Mouse (Mus musculus): ENCODE measurements around the gene Acot7. TPM values are rescaled to one million over a fixed set of nuclear protein-coding genes. Genes with fewer than 3 reads are reported as not detected.

The Acot7 gene
- total RNA-seq, 2 experiments from 2014 or later: 3.9 to 30.2 TPM

DNA sequence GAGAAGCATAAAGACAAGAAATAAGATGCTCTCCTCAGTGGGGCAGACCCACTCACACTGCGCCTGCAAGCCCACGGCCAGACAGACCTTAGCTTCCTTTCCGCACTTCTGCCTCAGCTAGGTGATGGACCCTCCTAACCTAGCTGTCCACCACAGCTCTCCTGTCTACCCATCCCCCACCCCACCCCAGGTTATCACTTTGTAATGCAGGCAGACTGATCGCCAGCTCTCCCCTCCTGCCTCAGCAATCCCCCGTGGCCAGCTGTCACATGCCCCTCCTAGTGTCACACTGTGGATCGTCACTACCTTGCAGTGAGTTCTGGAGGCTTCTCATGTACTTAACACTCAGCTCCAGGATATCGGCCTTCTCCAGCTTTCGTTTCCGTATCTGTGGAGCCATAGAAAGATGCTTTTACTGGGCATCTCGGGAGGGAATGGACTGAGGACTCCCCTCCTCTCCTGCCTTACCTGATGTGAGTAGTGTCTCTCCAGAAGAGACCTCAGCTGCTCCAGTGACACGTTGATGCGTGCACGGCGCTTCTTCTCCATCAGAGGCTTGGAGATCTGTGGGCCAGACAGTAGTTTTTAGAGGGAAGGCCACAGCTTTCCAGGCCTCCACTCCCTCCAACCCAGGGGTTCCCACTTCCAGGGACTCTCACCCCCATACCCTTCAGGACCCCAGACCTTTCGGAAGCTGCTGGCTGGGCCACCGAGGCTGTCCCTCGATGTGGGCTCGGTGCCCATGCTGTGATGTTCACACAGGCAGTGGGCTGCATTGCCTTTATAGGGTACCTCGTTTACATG is 109.6 kb downstream of the Acot7 start:
- no peak for ATAC-seq (replicated peaks; ENCODE audit: low FRiP score, poor library complexity, severe bottlenecking)

DNA sequence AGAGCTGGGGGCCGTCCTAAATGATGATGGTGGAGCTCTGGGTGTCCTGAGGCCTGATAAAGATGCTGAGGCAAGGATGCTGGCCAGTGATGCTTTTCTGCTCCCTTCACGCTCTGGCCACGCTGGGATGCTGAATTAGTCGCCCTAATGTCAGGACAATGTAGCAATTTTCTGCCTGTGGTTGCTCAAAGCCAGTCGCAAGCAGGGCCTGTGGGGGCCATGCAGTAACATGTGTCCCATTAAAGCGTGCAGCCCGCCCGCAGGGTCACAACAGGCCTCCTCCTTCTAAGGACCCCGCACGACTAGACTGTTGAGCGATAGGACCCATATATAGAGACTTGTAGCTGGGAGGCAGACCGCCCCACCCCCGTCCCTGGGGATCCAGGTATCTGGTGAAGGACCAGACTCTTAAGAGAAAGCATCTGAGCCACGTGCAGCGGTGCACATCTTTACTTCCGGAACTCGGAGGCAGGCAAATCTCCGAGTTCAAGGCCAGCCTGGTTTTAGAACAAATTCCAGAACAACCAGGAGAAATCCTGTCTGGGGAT is 110.5 kb downstream of the Acot7 start:
- no peak for ATAC-seq (replicated peaks; ENCODE audit: low FRiP score, poor library complexity, severe bottlenecking)

DNA sequence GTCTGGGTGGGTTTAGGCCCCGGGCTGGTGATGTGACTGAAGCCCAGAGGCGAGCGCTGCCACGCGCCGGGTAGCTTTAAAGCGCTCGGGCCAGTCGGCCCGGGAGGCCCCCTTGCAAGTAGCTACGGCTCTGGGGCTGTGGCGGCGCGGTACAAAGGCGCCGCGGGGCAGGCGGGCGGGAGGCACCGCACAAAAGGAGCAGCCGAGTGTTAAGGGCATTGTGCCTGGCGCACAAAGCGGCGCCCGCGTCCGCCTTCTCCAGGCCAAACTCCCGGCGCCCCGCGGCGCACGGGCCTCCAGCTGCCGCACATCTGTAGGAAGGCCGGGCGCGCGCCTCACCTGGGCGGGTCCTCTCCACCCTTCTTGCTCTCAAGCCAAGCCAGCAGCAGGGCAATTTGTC is 112.5 kb downstream of the Acot7 start:
- no peak for ATAC-seq (replicated peaks; ENCODE audit: low FRiP score, poor library complexity, severe bottlenecking)

GRCm38 (mm10) chr4:152290991-152291390 is 113.1 kb downstream of the Acot7 start:
- ATAC-seq (replicated peaks; ENCODE audit: low FRiP score, poor library complexity, severe bottlenecking): no peak

GRCm38 (mm10) chr4:152291562-152291961 is 113.6 kb downstream of the Acot7 start, which contains the start of gene Hes3:
Hes3 (minus strand) TSS chr4:152291662.
- no peak for ATAC-seq (replicated peaks; ENCODE audit: low FRiP score, poor library complexity, severe bottlenecking)

GRCm38 (mm10) chr4:152292102-152292765 is 114.3 kb downstream of the Acot7 start:
- no peak for ATAC-seq (replicated peaks; ENCODE audit: low FRiP score, poor library complexity, severe bottlenecking)

DNA sequence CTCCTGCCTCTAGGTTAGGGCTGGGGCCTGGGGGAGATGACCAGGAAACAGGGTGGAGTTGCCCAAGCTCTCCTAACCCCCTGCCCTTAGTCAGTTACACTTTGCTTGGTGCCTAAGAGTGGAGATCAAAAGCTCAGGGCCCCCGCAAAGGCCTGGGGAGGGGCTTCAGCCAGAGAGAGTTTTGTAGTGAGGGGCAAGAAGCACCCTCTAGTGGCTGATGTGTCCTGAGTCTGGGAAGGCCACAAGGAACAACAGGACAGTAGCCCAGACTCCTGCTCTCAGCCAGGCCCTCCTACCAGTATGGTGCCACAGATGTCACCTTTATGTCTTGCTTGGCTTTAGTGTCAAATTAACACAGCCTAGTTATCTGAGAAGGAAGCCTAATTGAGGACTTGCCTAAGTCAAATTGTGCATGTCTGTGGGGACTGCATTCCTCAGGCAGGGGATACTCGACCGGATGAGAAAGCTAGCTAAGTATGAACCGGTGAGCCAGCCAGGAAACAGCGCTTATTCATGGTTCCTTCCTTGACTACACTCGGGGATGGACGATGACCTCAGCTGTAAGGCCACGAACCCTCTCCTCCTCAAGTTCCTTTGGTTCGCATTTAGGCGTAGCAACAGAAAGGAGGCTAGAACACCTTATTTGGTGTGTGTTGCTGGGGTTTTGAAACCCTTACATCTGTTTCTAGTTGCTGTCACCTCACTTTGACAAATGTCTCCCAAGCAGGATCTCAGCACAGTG is 116.4 kb downstream of the Acot7 start:
- no peak for ATAC-seq (replicated peaks; ENCODE audit: low FRiP score, poor library complexity, severe bottlenecking)

GRCm38 (mm10) chr4:152295916-152296315 is 118.0 kb downstream of the Acot7 start:
- ATAC-seq (replicated peaks; ENCODE audit: low FRiP score, poor library complexity, severe bottlenecking): no peak

DNA sequence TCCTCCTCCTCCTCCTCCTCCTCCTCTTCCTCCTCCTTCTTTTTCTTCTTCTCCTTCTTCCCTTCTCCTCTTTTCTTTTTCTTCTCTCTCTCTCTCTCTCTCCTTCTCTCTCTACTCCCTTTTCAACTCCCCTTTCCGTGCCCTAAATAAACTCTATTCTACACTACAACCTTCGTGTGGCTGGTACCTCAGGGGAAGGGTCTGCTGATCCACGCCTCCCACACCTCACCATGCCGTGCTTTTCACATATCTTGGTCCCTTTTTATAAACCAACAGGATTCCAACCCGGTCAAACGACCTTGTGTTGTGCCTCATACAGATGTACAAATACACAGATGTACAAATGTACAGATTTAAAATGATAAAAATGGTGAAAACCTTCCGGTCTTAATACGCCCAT is 118.4 kb downstream of the Acot7 start:
- no peak for ATAC-seq (replicated peaks; ENCODE audit: low FRiP score, poor library complexity, severe bottlenecking)

DNA sequence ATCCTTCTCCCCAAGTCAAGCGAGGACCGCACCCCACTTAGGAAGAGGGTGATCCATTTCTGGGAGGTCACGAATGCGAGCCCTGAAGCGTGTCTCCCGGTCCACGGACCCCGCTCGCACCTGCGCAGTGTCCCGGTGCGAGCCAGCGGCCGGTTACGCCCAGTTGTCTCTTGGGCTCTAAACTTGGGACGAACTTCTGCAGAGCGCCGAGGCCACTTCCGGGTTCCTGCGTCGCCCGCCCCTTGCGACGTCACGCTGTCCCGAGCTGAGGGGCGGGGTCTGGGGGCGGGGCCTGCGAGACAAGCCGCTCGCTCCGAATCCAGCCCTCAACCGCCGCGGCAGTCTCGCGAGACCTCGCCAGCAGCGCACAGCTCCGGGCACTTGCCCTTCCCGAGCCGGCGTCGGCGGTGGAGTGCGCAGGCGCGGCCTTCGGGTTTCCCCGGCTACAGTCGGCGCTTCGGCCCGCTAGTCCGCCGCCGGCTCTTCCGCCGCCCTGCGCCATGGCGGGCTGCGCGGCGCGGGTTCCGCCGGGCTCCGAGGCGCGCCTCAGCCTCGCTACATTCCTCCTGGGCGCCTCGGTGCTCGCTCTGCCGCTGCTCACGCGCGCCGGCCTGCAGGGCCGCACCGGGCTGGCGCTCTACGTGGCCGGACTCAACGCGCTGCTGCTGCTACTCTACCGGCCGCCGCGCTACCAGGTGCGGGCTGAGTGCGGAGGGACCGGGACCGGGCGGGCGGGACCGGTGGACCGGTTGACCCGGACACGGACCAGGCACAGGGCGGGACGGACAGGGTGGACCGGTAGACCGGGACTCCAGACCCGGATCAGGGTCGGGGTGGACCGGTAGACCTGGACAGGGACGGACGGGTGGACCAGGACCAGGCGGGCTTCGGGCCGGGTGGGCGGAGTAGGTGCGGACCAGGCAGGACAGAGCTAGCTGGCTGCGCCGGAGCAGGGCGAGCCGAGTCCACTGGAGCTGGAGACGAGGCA is 119.2 kb downstream of the Acot7 start, which contains the start of gene Icmt:
Gene Icmt, plus strand, starts transcription at position 354 of the 988 bp plus-strand sequence.
- peak; percentile 88 for ATAC-seq (replicated peaks; ENCODE audit: low FRiP score, poor library complexity, severe bottlenecking)

DNA sequence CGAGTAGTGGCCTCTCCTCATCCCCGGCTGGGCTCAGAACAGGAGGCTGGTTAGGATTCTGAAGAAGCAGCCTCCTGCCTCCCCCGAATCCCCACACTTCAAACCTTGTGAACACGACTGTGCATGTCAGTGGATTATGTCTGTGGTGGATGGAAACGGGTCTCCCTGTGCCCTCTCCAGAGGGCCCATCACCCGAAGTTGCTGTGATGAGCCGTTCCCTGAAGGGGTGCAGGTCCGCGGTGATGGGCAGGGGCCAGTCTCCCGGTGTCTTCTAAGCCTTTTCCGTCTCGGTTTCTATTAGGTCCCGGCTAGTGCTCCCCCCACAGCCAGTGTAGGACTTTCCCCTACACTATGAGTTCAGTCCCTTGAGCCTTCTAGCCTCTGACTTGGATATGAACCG is 120.9 kb downstream of the Acot7 start:
- no peak for ATAC-seq (replicated peaks; ENCODE audit: low FRiP score, poor library complexity, severe bottlenecking)

DNA sequence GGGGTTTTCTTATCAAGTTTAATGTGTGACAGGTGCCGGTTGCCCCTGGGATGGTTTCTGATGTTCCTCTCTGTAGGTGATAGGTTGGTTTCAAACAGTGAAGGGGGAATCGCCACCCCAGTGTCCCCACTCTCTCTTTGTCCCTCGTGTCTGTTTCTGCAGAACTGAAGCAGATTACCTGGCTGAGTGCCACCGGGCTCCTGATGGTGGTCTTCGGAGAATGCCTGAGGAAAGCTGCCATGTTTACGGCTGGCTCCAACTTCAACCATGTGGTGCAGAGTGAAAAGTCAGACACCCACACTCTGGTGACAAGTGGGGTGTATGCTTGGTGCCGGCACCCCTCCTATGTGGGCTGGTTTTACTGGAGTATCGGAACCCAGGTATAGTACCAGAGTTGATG is 122.4 kb downstream of the Acot7 start:
- no peak for ATAC-seq (replicated peaks; ENCODE audit: low FRiP score, poor library complexity, severe bottlenecking)

GRCm38 (mm10) chr4:152302012-152302411 is 124.1 kb downstream of the Acot7 start:
- no peak for ATAC-seq (replicated peaks; ENCODE audit: low FRiP score, poor library complexity, severe bottlenecking)

GRCm38 (mm10) chr4:152303172-152303571 is 125.2 kb downstream of the Acot7 start:
- ATAC-seq (replicated peaks; ENCODE audit: low FRiP score, poor library complexity, severe bottlenecking): no peak

GRCm38 (mm10) chr4:152304685-152305084 is 126.8 kb downstream of the Acot7 start:
- no peak for ATAC-seq (replicated peaks; ENCODE audit: low FRiP score, poor library complexity, severe bottlenecking)

DNA sequence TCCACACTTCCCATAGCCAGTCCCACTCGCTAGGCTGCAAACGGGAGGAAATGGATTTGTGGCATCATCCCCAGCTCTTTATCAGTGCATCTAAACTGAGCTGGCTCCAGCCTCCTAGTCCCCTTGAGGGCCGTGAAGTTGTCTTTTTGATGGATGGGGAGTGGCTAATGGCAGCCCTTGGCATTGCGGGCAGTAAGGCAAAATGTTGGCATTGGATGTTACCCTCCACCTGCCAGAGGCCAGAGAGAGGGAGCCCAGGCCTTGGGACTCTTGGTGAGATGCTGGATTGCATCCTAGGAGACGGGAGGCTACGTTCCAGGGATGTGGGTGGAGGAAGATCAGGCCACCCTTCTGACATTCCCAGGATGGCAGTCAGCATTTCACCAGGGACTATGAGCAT is 128.1 kb downstream of the Acot7 start:
- ATAC-seq (replicated peaks; ENCODE audit: low FRiP score, poor library complexity, severe bottlenecking): no peak

GRCm38 (mm10) chr4:152307542-152307941 is 129.6 kb downstream of the Acot7 start:
- no peak for ATAC-seq (replicated peaks; ENCODE audit: low FRiP score, poor library complexity, severe bottlenecking)

GRCm38 (mm10) chr4:152312186-152312585 is 134.3 kb downstream of the Acot7 start:
- no peak for ATAC-seq (replicated peaks; ENCODE audit: low FRiP score, poor library complexity, severe bottlenecking)

DNA sequence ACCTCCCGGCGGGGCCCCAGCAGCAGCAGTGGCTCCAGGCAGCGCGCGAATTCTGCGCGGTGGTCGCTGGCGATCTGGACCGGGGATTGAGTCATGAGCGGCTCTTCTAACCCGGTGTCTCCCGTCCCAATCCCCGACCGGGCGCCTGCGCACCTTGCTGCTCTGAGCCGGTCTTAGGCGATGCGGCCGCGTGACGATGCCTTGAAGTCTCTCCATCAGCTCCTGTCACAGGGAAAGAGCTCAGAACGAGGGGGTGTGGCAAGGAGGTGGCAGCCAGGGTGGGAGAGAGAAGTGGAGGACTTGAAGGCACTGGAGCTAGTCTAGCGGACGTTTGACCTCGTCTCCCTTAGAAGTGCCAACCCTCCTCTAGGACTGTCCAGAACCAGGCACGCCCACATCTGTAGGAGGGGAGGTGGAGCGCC is 135.3 kb downstream of the Acot7 start:
- no peak for ATAC-seq (replicated peaks; ENCODE audit: low FRiP score, poor library complexity, severe bottlenecking)
